In the genomic region with DNA sequence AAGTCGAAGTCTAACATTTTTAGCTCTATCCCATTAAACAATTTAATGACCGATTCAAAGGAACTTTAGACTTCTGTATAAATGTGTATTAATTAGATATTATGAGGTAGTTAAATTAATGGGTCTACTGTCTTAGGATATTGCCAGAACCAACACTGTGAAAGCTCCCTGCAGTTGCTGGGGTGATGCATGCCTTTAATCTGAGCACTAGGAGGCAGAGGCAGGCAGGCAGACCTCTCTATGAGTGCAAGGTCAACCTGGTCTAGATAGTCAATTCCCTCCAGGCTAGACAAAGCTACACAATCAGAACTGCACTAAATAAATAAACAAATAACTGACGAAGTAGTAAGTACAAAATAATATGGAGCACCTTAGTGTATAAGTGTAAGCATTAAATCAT, we compare ENCODE assay signal across 16 mouse cellular contexts. TPM values are rescaled to one million over a fixed set of nuclear protein-coding genes. Genes with fewer than 3 reads are reported as not detected.
A peak's percentile ranks its signal among the peaks of the same experiment; 100 is the strongest.
DNase-seq lines count a peak whose midpoint lies in the region; ATAC-seq and TF ChIP-seq lines count a peak whose summit lies in the region.
"Had no signal": no experiment of that assay in that cellular context is flagged by ENCODE, and none has a peak within 500 bp of the region (broad histone marks: within the 10 kb centered on the region; RNA-seq: fewer than 3 reads in every experiment).

No protein-coding gene starts in this region.

- H3K9ac ChIP-seq in midbrain, embryonic 14.5 days (replicated peaks; ENCODE audit: low read length) = no peak overlapping the region
- no peak overlapping the region for H3K9ac ChIP-seq in stomach, postnatal 0 days (ENCODE audit: low read length)
- H3K9ac ChIP-seq: embryonic facial prominence, embryonic 12.5 days; hindbrain, embryonic 13.5 days; kidney, embryonic 15.5 days; liver, embryonic 15.5 days had no signal

- 67% methylated on average over 3 of the region's 3 CpGs for WGBS in kidney, adult 2 months
- WGBS in midbrain, embryonic 14.5 days = 87% methylated on average over 3 of the region's 3 CpGs
- 82% methylated on average over 3 of the region's 3 CpGs for WGBS in midbrain, embryonic 10.5 days
- 78% methylated on average over 3 of the region's 3 CpGs for WGBS in stomach, postnatal 0 days

- no peak overlapping the region for H3K4me3 ChIP-seq in kidney, adult 2 months (ENCODE audit: insufficient read depth, low read depth, low read length)
- H3K4me3 ChIP-seq in midbrain, embryonic 14.5 days (replicated peaks; ENCODE audit: low read depth, low read length) = no peak overlapping the region
- H3K4me3 ChIP-seq in midbrain, embryonic 10.5 days = no peak overlapping the region
- no peak overlapping the region for H3K4me3 ChIP-seq in stomach, postnatal 0 days (ENCODE audit: low read depth, low read length)
- H3K4me3 ChIP-seq: embryonic facial prominence, embryonic 12.5 days; forebrain, embryonic 10.5 days; hindbrain, embryonic 13.5 days; kidney, embryonic 15.5 days; liver, embryonic 15.5 days had no signal

- no peak overlapping the region for H3K4me2 ChIP-seq in midbrain, embryonic 14.5 days (ENCODE audit: low read length)
- no peak overlapping the region for H3K4me2 ChIP-seq in stomach, postnatal 0 days (replicated peaks; ENCODE audit: low read depth)
- H3K4me2 ChIP-seq: embryonic facial prominence, embryonic 12.5 days; hindbrain, embryonic 13.5 days; kidney, embryonic 15.5 days; liver, embryonic 15.5 days had no signal

- TF ChIP-seq POLR2A in kidney, adult 2 months (IDR thresholded peaks at IDR 0.05; ENCODE audit: low read depth, low read length) = no peak

- peaks cover 3% of the 10 kb centered on the region; the same call in 1 of the 2 replicates for H3K4me1 ChIP-seq in kidney, adult 2 months (ENCODE audit: control insufficient read depth, insufficient read depth, low read length)
- no peaks in the 10 kb centered on the region for H3K4me1 ChIP-seq in midbrain, embryonic 14.5 days (ENCODE audit: control insufficient read depth, insufficient read depth, low read length)
- H3K4me1 ChIP-seq in midbrain, embryonic 10.5 days = peaks cover 10% of the 10 kb centered on the region
- no peaks in the 10 kb centered on the region for H3K4me1 ChIP-seq in stomach, postnatal 0 days (replicated peaks; ENCODE audit: control insufficient read depth, insufficient read depth)
- H3K4me1 ChIP-seq: embryonic facial prominence, embryonic 12.5 days had no signal

- no peaks in the 10 kb centered on the region for H3K27me3 ChIP-seq in kidney, adult 2 months (replicated peaks; ENCODE audit: control insufficient read depth, insufficient read depth, low read length)
- no peaks in the 10 kb centered on the region for H3K27me3 ChIP-seq in midbrain, embryonic 14.5 days (ENCODE audit: control insufficient read depth, insufficient read depth, low read length)
- peaks cover 23% of the 10 kb centered on the region for H3K27me3 ChIP-seq in midbrain, embryonic 10.5 days (ENCODE audit: low read depth, poor library complexity, severe bottlenecking)
- no peaks in the 10 kb centered on the region for H3K27me3 ChIP-seq in stomach, postnatal 0 days (ENCODE audit: control insufficient read depth, insufficient read depth, low read length)
- H3K27me3 ChIP-seq: embryonic facial prominence, embryonic 12.5 days; hindbrain, embryonic 13.5 days; kidney, embryonic 15.5 days had no signal

- no peak for ATAC-seq in midbrain, embryonic 14.5 days (ENCODE audit: low FRiP score, low TSS enrichment)
- peak; percentile 57; the same call in 1 of the 2 replicates for ATAC-seq in stomach, postnatal 0 days (ENCODE audit: low FRiP score, low TSS enrichment)

- DNase-seq in adrenal gland, adult (ENCODE audit: inconsistent age in 2 of 2, low spot score in 1 of 2) = peak; percentile 58 to 79
- DNase-seq in adrenal gland, adult 18-20 months (ENCODE audit: low spot score in 2 of 2) = no peak
- no peak for DNase-seq in kidney, adult 2 months
- DNase-seq in kidney, adult 18-20 months = no peak
- peak; percentile 22 for DNase-seq in midbrain, embryonic 14.5 days
- no peak for DNase-seq in midbrain, embryonic 10.5 days (ENCODE audit: low spot score)
- no peak for DNase-seq in stomach, postnatal 0 days (ENCODE audit: low spot score)
- DNase-seq in natural killer cell, adult 2 months (ENCODE audit: low spot score in 2 of 2) = no peak
- DNase-seq: cerebellum, postnatal 14 days; right cerebral cortex, postnatal 14 days had no signal

- no peaks in the 10 kb centered on the region for H3K9me3 ChIP-seq in midbrain, embryonic 14.5 days (ENCODE audit: control insufficient read depth, low read length)
- no peaks in the 10 kb centered on the region for H3K9me3 ChIP-seq in midbrain, embryonic 10.5 days (replicated peaks)
- no peaks in the 10 kb centered on the region for H3K9me3 ChIP-seq in stomach, postnatal 0 days (ENCODE audit: control insufficient read depth, low read length)
- H3K9me3 ChIP-seq: embryonic facial prominence, embryonic 12.5 days; forebrain, embryonic 10.5 days; hindbrain, embryonic 13.5 days; kidney, embryonic 15.5 days; liver, embryonic 15.5 days had no signal

- no peak for TF ChIP-seq EP300 in stomach, postnatal 0 days (optimal IDR thresholded peaks at IDR 0.05)

- H3K36me3 ChIP-seq in kidney, adult 2 months (ENCODE audit: control insufficient read depth, insufficient read depth, low read length) = no peaks in the 10 kb centered on the region
- H3K36me3 ChIP-seq in midbrain, embryonic 14.5 days (ENCODE audit: control insufficient read depth, insufficient read depth, low read length) = no peaks in the 10 kb centered on the region
- no peaks in the 10 kb centered on the region for H3K36me3 ChIP-seq in midbrain, embryonic 10.5 days
- no peaks in the 10 kb centered on the region for H3K36me3 ChIP-seq in stomach, postnatal 0 days (ENCODE audit: control insufficient read depth, insufficient read depth, low read length)
- H3K36me3 ChIP-seq: embryonic facial prominence, embryonic 12.5 days; forebrain, embryonic 10.5 days; hindbrain, embryonic 13.5 days; kidney, embryonic 15.5 days; liver, embryonic 15.5 days had no signal

- no peak overlapping the region for H3K27ac ChIP-seq in kidney, adult 2 months (ENCODE audit: insufficient read depth, low read depth, low read length)
- no peak overlapping the region for H3K27ac ChIP-seq in midbrain, embryonic 14.5 days (replicated peaks; ENCODE audit: low read depth, low read length)
- no peak overlapping the region for H3K27ac ChIP-seq in midbrain, embryonic 10.5 days (replicated peaks)
- H3K27ac ChIP-seq in stomach, postnatal 0 days (replicated peaks) = no peak overlapping the region
- H3K27ac ChIP-seq: embryonic facial prominence, embryonic 12.5 days; forebrain, embryonic 10.5 days; hindbrain, embryonic 13.5 days; kidney, embryonic 15.5 days; liver, embryonic 15.5 days had no signal

- peak; percentile 40 for TF ChIP-seq CTCF in kidney, adult 2 months (conservative IDR thresholded peaks at IDR 0.05; ENCODE audit: insufficient read depth, insufficient read length, low read depth, low read length)
- TF ChIP-seq CTCF in stomach, postnatal 0 days (IDR thresholded peaks at IDR 0.05; ENCODE audit: low read depth) = peak; percentile 58

RNA-seq across cellular contexts. Expression of gene Me1, which starts 3.1 kb away (rescaled TPM):
- 1,000 to 10,000 TPM; 1,361 to 1,780 TPM for total RNA-seq in adrenal gland, adult 18-20 months (2021)
- polyA plus RNA-seq in kidney, adult 2 months (2012; rRNA removed) = 150 and 153 TPM in 2 replicates
- polyA plus RNA-seq in midbrain, embryonic 14.5 days (2014; fragmentation: Nextera tagmentation; extraction: Ambion mirVana) = 31.1 and 36.4 TPM in 2 replicates
- polyA plus RNA-seq in midbrain, embryonic 10.5 days (2016; fragmentation: Nextera tagmentation; extraction: Ambion mirVana) = 9.9 and 10.9 TPM in 2 replicates
- polyA plus RNA-seq in stomach, postnatal 0 days (2015; fragmentation: Nextera tagmentation; extraction: Ambion mirVana) = 171 and 189 TPM in 2 replicates
- total RNA-seq: megakaryocyte, adult 5-6 weeks had no signal

RNA-seq across cellular contexts. Expression of gene Prss35, which starts 50.8 kb away (rescaled TPM):
- 100 to 1,000 TPM; 136 to 445 TPM for total RNA-seq in adrenal gland, adult 18-20 months (2021)
- 0.20 and 0.87 TPM in 2 replicates for polyA plus RNA-seq in kidney, adult 2 months (2012; rRNA removed)
- polyA plus RNA-seq in midbrain, embryonic 14.5 days (2014; fragmentation: Nextera tagmentation; extraction: Ambion mirVana) = 2.9 and 3.3 TPM in 2 replicates
- 1.8 and 2.0 TPM in 2 replicates for polyA plus RNA-seq in midbrain, embryonic 10.5 days (2016; fragmentation: Nextera tagmentation; extraction: Ambion mirVana)
- polyA plus RNA-seq in stomach, postnatal 0 days (2015; fragmentation: Nextera tagmentation; extraction: Ambion mirVana) = 3.9 and 4.6 TPM in 2 replicates
- total RNA-seq: megakaryocyte, adult 5-6 weeks had no signal

Comparison
In these comparisons a context has a peak if more than half of its experiments do, and no peak if none do; other contexts are left out.
1. DNase-seq: peak in adrenal gland, adult (2 of 2) and midbrain, embryonic 14.5 days (single experiment); none in adrenal gland, adult 18-20 months (0 of 2), kidney, adult 2 months (single experiment), kidney, adult 18-20 months (single experiment), midbrain, embryonic 10.5 days (single experiment), stomach, postnatal 0 days (single experiment) and natural killer cell, adult 2 months (0 of 2).